Mouse (Mus musculus) embryo, embryonic 10 days (tissue): ENCODE measurements at regions not wholly inside any gene's neighbourhood (a gene's known extent, or its start where the extent isn't known, plus 50 kb on each side); places are given as distances from the start of the nearest gene placed in this dataset.

Source experiments
- DNase-seq: peaks from one replicate; pipeline ENCODE4 v3.0.0-alpha.2; 2015; ENCODE audit warnings: low spot score

DNA sequence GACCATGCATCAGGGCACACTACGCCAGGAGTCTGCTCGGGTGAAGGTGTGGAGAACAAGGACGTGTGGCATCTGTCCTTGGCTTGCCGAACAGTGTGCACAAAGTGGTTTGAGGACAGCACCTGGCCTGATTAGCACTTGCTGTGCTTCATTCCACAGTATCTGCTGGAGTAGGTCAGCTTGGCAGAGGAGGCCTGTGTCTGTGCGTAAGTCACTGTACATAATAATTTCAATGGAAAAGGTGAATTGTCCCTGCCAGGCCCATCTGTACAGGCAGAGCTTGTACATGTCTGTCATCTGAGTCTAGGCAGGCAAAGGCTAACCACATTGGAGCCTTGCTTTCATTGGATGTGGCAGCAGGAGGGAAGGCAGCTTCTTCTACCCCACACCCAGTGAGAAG is 979.5 kb upstream of the Car8 start:
- no peak for DNase-seq

DNA sequence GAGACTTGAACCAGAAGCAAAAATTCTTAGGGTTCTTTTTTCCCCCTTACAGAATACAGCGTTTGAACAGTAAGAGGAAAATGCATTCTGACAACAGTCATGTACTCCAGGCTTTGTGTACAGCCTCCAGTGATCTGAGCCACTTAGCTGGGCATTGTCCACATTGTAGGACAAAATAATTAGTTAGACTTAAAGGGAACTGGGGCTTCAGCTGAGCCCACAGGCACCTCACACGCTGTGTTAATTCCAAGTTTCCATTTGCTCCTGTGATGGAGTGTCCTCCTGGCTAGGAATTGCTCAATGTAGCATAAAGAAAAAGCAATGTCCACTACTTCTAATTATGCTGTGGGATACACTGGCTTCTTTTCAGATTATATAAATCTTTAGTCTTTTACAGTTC is 969.8 kb upstream of the Car8 start:
- no peak for DNase-seq

DNA sequence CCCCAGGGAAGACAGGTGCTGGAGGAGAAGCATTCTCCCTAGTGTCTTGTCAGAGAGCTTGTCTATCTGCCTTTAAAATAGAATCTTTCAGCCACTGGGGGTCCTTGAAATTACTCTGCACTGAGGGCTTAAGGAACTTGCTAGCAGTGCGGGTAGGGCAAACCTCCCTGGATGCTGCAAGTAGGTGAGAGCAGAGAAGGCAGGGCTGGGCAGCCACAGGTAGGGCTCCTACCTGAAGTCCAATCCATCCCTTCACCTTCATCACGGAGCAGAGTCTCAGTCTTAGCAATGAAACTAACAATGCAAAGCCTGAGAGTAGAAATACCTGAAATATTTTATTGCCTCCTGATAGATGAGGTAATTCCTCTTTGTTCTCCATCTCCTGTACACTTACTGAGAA is 961.2 kb upstream of the Car8 start:
- DNase-seq = no peak

GRCm38 (mm10) chr4:9196435-9196834 is 957.6 kb upstream of the Car8 start:
- no peak for DNase-seq

GRCm38 (mm10) chr4:9193121-9193520 is 954.3 kb upstream of the Car8 start:
- no peak for DNase-seq

DNA sequence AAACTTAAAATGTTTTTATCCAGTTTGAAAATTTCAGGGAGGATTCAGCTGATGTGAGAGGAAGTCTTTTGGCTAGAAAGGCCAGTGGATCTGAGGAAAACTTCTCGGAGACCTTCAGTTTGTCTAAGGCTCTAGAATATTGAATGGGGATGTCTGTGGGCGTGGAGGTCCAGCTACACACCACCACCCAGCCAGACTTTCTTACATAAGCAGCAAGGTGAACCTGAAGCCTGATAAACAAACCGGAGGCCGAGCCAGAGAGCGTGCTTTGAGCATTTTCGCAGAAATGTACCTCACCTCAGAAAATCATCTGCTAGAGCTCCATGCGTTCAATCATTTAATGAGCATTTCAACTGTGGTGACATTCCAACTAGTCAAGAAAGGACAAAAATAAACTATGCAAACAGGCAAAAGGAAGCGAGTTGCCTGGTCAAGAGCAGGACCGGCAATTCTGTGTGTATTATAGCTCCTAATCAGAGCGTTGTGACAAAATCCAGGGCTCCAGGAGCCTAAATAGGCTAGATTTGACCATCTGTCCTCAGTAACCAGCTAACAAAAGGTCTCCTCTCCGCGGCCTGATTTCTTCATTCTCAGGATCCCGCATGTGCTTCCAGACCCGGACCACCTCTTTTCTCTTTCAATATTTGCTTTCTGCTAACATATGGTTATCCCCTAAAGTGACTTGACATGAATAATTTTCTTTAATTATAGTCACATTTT is 946.5 kb upstream of the Car8 start:
- peak; percentile 29 for DNase-seq

DNA sequence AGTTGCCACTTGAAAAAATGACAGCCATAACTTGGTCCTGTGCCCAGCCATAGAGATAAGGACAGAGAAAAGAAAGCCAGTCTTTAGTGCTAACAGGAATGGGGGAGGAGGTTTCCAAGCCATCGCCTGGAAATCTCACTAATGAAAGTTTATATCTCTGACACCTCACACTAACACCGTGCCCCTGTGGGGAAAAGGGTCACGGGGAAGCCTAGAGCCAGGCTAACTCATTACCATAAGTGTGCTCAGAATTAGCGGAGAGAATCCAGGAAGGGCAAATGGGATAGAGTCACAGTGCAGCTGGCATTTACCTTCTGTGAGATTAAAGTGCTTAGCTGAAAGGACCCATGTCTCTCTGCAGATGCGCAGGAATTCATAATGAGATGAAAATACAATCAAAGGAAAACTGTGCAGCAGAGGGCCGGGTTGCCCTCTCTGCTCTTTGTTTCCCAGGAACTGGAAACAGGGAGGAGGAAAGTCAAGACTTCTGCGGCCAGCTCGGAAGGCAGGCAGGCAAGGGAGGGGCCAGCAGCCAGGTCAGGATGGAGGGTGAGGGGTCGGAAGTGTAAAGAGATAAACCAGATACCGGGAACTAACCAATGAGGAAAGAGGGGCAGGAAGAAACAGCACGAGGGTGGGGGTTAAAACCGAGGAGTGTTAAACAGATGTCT is 945.7 kb upstream of the Car8 start:
- peak; percentile 81 for DNase-seq

DNA sequence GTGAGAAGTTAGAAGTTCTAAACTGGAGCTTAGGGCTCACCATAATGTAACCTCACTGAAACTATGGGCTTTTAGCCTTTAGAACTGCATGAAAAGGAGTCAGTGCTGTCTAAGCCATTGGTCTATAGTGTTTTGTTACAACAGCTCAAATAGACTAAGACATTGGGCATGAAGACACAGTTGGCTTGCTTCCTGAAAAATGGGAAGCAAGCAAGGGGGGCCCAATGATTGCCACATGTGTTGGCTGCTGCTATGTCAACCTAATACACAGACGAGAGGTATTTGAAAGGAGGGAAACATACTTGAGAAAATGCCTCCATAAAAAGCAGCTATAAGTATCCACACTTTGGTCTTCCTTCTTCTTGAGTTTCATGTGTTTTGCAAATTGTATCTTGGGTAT is 935.5 kb upstream of the Car8 start:
- DNase-seq = no peak

- DNase-seq = no peak
These were observed 923.5 kb upstream of the Car8 start for GRCm38 (mm10) chr4:9162374-9162773.

DNA sequence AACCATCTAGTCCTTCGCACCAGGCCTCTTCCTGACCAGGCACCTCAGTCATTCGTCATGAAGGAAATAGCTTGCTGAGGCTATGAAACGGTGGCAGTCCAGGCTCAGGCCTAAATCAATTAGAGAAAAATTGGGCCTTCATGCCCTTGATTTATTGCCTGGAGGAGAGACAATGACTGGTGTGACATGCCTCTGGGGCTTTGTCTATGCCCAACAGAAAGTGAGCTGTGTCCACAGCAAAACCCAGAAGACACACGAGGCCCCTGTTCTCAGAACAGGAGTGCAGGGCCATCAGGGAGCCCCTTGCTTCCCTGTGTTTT is 922.9 kb upstream of the Car8 start:
- peak; percentile 34 for DNase-seq

- DNase-seq = no peak
These were observed 922.4 kb upstream of the Car8 start for GRCm38 (mm10) chr4:9161068-9161813.

DNA sequence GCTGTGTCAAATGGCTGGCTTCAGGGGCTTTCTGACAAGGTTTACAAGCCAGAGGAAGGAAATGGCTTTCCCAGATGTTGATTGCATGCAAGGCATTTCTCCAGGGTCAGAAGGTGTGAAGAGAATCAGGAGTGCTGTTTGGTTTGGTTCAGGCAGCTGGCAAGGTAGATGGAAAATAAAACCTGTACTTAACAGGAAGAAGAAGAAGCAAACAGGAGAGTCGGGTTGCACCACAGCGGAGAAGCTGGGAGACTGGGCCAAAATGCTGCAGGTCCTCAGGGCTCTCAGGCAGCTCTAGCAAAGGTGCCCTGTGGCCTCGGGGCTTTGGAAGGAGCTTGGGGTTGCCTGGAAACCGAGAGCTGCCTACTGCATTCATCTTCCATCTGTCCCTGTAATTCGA is 908.9 kb upstream of the Car8 start:
- peak; percentile 54 for DNase-seq

DNA sequence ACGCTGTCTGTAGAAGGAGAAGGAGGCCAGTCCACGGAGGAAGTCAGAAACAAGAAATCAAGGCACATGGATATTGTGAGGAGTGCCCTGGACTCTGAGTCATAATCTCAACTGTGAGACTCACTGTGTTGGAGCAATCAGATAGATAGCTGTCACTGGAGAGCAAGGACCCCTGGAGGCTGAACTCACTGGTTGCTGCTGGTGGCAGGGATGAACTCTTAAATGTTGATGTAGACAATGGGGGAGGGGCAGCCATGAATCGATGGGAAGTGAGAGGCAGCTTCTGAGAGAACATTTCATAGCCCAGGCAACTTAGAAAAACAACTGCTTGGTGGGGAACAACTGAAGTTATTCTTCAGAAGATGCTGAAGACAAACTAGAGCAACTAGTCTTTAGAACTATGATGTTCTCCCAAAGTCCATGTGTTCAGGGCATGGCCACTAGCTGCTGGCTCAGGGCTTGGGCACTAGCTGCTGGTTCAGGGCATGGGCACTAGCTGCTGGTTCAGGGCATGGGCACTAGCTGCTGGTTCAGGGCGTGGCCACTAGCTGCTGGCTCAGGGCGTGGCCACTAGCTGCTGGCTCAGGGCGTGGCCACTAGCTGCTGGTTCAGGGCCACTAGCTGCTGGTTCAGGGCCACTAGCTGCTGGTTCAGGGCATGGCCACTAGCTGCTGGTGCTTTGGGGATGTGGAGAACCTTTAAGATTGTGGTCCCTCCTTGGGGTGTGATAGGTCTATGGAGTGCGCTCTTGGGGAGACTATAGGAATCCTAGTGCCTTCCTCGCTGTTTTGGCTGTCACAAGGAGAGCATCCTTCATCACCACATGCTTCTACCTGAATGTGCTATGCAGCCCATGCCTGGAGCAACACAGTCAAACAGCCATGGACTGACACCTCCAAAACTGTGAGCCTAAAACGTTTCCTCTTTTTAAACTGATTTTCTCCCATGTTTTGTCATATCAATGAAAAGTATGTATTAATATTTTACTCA is 905.7 kb upstream of the Car8 start:
- no peak for DNase-seq

- DNase-seq = no peak
These were observed 904.2 kb upstream of the Car8 start for GRCm38 (mm10) chr4:9143087-9143486.

- DNase-seq = no peak
These were observed 903.3 kb upstream of the Car8 start for GRCm38 (mm10) chr4:9141946-9142683.

- DNase-seq = no peak
These were observed 901.9 kb upstream of the Car8 start for GRCm38 (mm10) chr4:9140691-9141090.

- DNase-seq = no peak
These were observed 897.8 kb upstream of the Car8 start for GRCm38 (mm10) chr4:9136657-9137056.

DNA sequence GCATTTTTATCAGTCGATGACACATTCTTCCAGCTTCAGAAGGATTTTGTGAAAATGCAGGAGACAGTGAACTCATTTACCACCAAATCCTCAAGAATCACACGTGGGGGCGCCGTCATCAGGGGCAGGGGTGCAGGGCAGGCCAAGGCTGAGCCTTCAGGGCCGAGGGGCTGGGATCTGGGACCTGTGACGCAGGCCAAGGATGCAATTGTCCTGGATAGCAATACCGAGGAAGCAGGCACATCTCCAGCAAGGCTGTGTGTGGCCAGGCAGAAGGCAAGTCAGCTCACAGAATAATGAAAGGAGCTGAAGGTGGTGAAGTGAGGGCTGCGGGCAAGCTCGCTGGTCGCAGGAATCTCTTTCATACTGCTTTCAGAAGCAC is 897.3 kb upstream of the Car8 start:
- DNase-seq = peak; percentile 60

GRCm38 (mm10) chr4:9135481-9136187 is 896.8 kb upstream of the Car8 start:
- DNase-seq = peak; percentile 97

GRCm38 (mm10) chr4:9133695-9134094 is 894.9 kb upstream of the Car8 start:
- DNase-seq = no peak
